Mouse (Mus musculus) forebrain, embryonic 16.5 days (tissue): ENCODE results near the gene Ctse. TPM values are rescaled to one million over a fixed set of nuclear protein-coding genes. Genes with fewer than 3 reads are reported as not detected.

Source experiments
- ATAC-seq: fragments of 200-750 bp; cut with Nextera tagmentation; 2 replicates; pipeline ENCODE4 v1.8.0; 2017; ENCODE audit warnings: mild to moderate bottlenecking, moderate library complexity
- H3K27ac ChIP-seq: fragments of 300-500 bp; sonication (generic); 2 replicates; pipeline ENCODE4 v1.5.1; 2014; ENCODE audit warnings: low read length, control low read depth
- H3K27me3 ChIP-seq: fragments of 300-500 bp; sonication (generic); replicated peaks from 2 replicates; pipeline ENCODE4 v1.6.1; 2014; ENCODE audit warnings: low read length; ENCODE audit not compliant: control insufficient read depth, insufficient read depth
- H3K36me3 ChIP-seq: fragments of 300-500 bp; sonication (generic); 2 replicates; pipeline ENCODE4 v1.6.1; 2014; ENCODE audit not compliant: control insufficient read depth, insufficient read depth
- H3K4me1 ChIP-seq: fragments of 300-500 bp; sonication (generic); replicated peaks from 2 replicates; pipeline ENCODE4 v1.6.1; 2014; ENCODE audit warnings: low read length; ENCODE audit not compliant: control insufficient read depth, insufficient read depth
- H3K4me2 ChIP-seq: fragments of 300-500 bp; sonication (generic); 2 replicates; pipeline ENCODE4 v1.6.1; 2014; ENCODE audit warnings: mild to moderate bottlenecking, low read length, control low read depth
- H3K4me3 ChIP-seq: fragments of 300-500 bp; sonication (generic); replicated peaks from 2 replicates; pipeline ENCODE4 v1.5.1; 2014; ENCODE audit warnings: mild to moderate bottlenecking, low read length, control low read depth
- H3K9ac ChIP-seq: fragments of 300-500 bp; sonication (generic); replicated peaks from 2 replicates; pipeline ENCODE4 v1.6.1; 2014; ENCODE audit warnings: low read depth, low read length, control low read depth
- H3K9me3 ChIP-seq: fragments of 300-500 bp; sonication (generic); 2 replicates; pipeline ENCODE4 v1.6.1; 2016; ENCODE audit warnings: low read length; ENCODE audit not compliant: control insufficient read depth
- WGBS: fragments of 180-500 bp; shearing (Covaris S2); extraction: QIAGEN DNeasy Blood & Tissue Kit; methylation state at CpG from one replicate; pipeline ENCODE4 v1.1.7; 2014; 5-methylcytosine and 5-hydroxymethylcytosine counted together
- polyA plus RNA-seq: library from polyadenylated mRNA; unstranded; fragments of >200 nt; fragmentation: Nextera tagmentation; extraction: Ambion mirVana; gene quantifications from 2 replicates; pipeline ENCODE4 v1.2.1, GENCODE M21; 2015

Gene Ctse
- not detected in 2 replicates for polyA plus RNA-seq

- Histone ChIP-seq H3K4me2 (no peak within 1 kb of the TSS), H3K4me3 (no peak within 1 kb of the TSS), H3K27me3 (no peaks in the 10 kb centered on the region), H3K36me3 (no peaks in the 10 kb centered on the region), H3K4me1 (no peaks in the 10 kb centered on the region), H3K9ac (no peak within 1 kb of the TSS), H3K9me3 (no peaks in the 10 kb centered on the region), H3K27ac (no peak within 1 kb of the TSS)
- 84% methylated on average over 9 of the region's 9 CpGs for WGBS
- ATAC-seq, result no peak
These were observed at the start of gene Ctse for GRCm38 (mm10) chr1:131637791-131638540. Gene Ctse, plus strand, starts transcription at chr1:131638306.

GRCm38 (mm10) chr1:131598905-131599304 is 39.2 kb upstream of the Ctse start, which contains the start of gene Avpr1b:
Gene Avpr1b, plus strand, starts transcription at chr1:131599239.
- H3K9me3 ChIP-seq, result no peaks in the 10 kb centered on the region
- H3K27me3 ChIP-seq, result no peaks in the 10 kb centered on the region
- H3K4me2 ChIP-seq, result no peak within 1 kb of the TSS
- H3K4me1 ChIP-seq, result no peaks in the 10 kb centered on the region
- 50% methylated on average over 12 of the region's 12 CpGs for WGBS
- no peak for ATAC-seq
- H3K4me3 ChIP-seq, result no peak within 1 kb of the TSS
- no peak within 1 kb of the TSS for H3K27ac ChIP-seq
- no peak within 1 kb of the TSS for H3K9ac ChIP-seq
- H3K36me3 ChIP-seq, result no peaks in the 10 kb centered on the region

- Histone ChIP-seq H3K4me3 (no peak overlapping the region), H3K27ac (no peak overlapping the region), H3K36me3 (no peaks in the 10 kb centered on the region), H3K27me3 (no peaks in the 10 kb centered on the region), H3K9ac (no peak overlapping the region), H3K4me2 (no peak overlapping the region), H3K4me1 (no peaks in the 10 kb centered on the region), H3K9me3 (no peaks in the 10 kb centered on the region)
- WGBS, result 36% methylated on average over 11 of the region's 11 CpGs
- ATAC-seq, result no peak
These were observed 37.8 kb upstream of the Ctse start for GRCm38 (mm10) chr1:131600314-131600713.

GRCm38 (mm10) chr1:131606719-131607118 is 31.4 kb upstream of the Ctse start:
- 93% methylated on average over 2 of the region's 2 CpGs for WGBS
- H3K4me1 ChIP-seq, result no peaks in the 10 kb centered on the region
- H3K27me3 ChIP-seq, result no peaks in the 10 kb centered on the region

GRCm38 (mm10) chr1:131612556-131613155 is 25.4 kb upstream of the Ctse start:
- no peaks in the 10 kb centered on the region for H3K27me3 ChIP-seq
- H3K4me2 ChIP-seq, result no peak overlapping the region
- H3K36me3 ChIP-seq, result no peaks in the 10 kb centered on the region
- no peaks in the 10 kb centered on the region for H3K4me1 ChIP-seq
- no peak overlapping the region for H3K4me3 ChIP-seq
- H3K9ac ChIP-seq, result no peak overlapping the region
- 68% methylated on average over 4 of the region's 4 CpGs for WGBS
- no peak for ATAC-seq
- H3K27ac ChIP-seq, result no peak overlapping the region
- no peaks in the 10 kb centered on the region for H3K9me3 ChIP-seq

More at GRCm38 (mm10) chr1:131606719-131607118, 31.4 kb upstream of the Ctse start:
- no peaks in the 10 kb centered on the region for H3K36me3 ChIP-seq
- ATAC-seq, result no peak
- H3K4me3 ChIP-seq, result no peak overlapping the region
- H3K9ac ChIP-seq, result no peak overlapping the region
- no peak overlapping the region for H3K27ac ChIP-seq
- H3K9me3 ChIP-seq, result no peaks in the 10 kb centered on the region
- no peak overlapping the region for H3K4me2 ChIP-seq

- Histone ChIP-seq H3K9me3 (no peaks in the 10 kb centered on the region), H3K27me3 (no peaks in the 10 kb centered on the region), H3K36me3 (no peaks in the 10 kb centered on the region), H3K4me1 (no peaks in the 10 kb centered on the region), H3K4me3 (no peak overlapping the region), H3K9ac (no peak overlapping the region), H3K4me2 (no peak overlapping the region), H3K27ac (no peak overlapping the region)
- no peak; the same call in 1 of the 2 replicates for ATAC-seq
- WGBS, result 85% methylated on average over 16 of the region's 16 CpGs
These were observed 24.6 kb upstream of the Ctse start for GRCm38 (mm10) chr1:131613361-131614133.

GRCm38 (mm10) chr1:131614641-131615040 is 23.5 kb upstream of the Ctse start:
- WGBS, result 89% methylated on average over 6 of the region's 6 CpGs
- H3K9ac ChIP-seq, result no peak overlapping the region
- no peaks in the 10 kb centered on the region for H3K27me3 ChIP-seq
- no peak overlapping the region for H3K27ac ChIP-seq
- no peak for ATAC-seq
- H3K4me2 ChIP-seq, result no peak overlapping the region
- no peaks in the 10 kb centered on the region for H3K9me3 ChIP-seq
- H3K36me3 ChIP-seq, result no peaks in the 10 kb centered on the region
- no peaks in the 10 kb centered on the region for H3K4me1 ChIP-seq
- H3K4me3 ChIP-seq, result no peak overlapping the region

- Histone ChIP-seq H3K9me3 (no peaks in the 10 kb centered on the region), H3K4me1 (no peaks in the 10 kb centered on the region), H3K4me2 (no peak overlapping the region), H3K36me3 (no peaks in the 10 kb centered on the region), H3K27me3 (no peaks in the 10 kb centered on the region), H3K9ac (no peak overlapping the region), H3K27ac (no peak overlapping the region), H3K4me3 (no peak overlapping the region)
- WGBS, result 76% methylated on average over 1 of the region's 1 CpGs
- ATAC-seq, result no peak
These were observed 22.0 kb upstream of the Ctse start for GRCm38 (mm10) chr1:131616131-131616530.

GRCm38 (mm10) chr1:131616546-131617220 is 21.4 kb upstream of the Ctse start:
- Histone ChIP-seq H3K9ac (no peak overlapping the region), H3K4me3 (no peak overlapping the region), H3K9me3 (no peaks in the 10 kb centered on the region), H3K4me2 (no peak overlapping the region), H3K27me3 (no peaks in the 10 kb centered on the region), H3K27ac (no peak overlapping the region), H3K36me3 (no peaks in the 10 kb centered on the region), H3K4me1 (no peaks in the 10 kb centered on the region)
- no peak for ATAC-seq
- 79% methylated on average over 5 of the region's 5 CpGs for WGBS
